Mouse (Mus musculus) ES-E14 (cell line): ENCODE results near the gene Sf3a1. TPM values are rescaled to one million over a fixed set of nuclear protein-coding genes. Genes with fewer than 3 reads are reported as not detected.
"Not testable (repeated sequence)": the region's sequence is repeated elsewhere in the genome, so short reads cannot be mapped to it uniquely, and the experiment has no call there.

ENCODE experiments used
- DNase-seq: peaks from one replicate; pipeline ENCODE4 v3.0.0-alpha.2; 2013; ENCODE audit warnings: low read depth, low spot score
- H3K27ac ChIP-seq: 2 replicates; pipeline ENCODE4 v1.5.1; 2012; ENCODE audit warnings: low read depth, mild to moderate bottlenecking, low read length, moderate library complexity, mixed read lengths; ENCODE audit not compliant: poor library complexity, insufficient read depth, severe bottlenecking
- H3K36me3 ChIP-seq: 2 replicates; pipeline ENCODE4 v1.6.1; 2012; ENCODE audit warnings: mild to moderate bottlenecking, low read length, moderate library complexity, mixed read lengths; ENCODE audit not compliant: control insufficient read depth, poor library complexity, insufficient read depth, severe bottlenecking
- H3K4me1 ChIP-seq, 2 experiments: fragments of 150-350 bp in 1 of 2; sonication (generic) in 1 of 2; 2 replicates each; pipeline ENCODE4 v1.6.1; 2012; ENCODE audit warnings: low read length in 2 of 2, mild to moderate bottlenecking in 1 of 2, mixed read lengths in 1 of 2; ENCODE audit not compliant: control insufficient read depth in 2 of 2, insufficient read depth in 2 of 2, poor library complexity in 1 of 2
- H3K4me3 ChIP-seq, 2 experiments: fragments of 150-350 bp in 1 of 2; sonication (generic) in 1 of 2; 2 replicates each; pipeline ENCODE4 v1.5.1; 2012; ENCODE audit warnings: low read length in 2 of 2, low read depth in 1 of 2, mild to moderate bottlenecking in 1 of 2, mixed read lengths in 1 of 2; ENCODE audit not compliant: insufficient read depth in 1 of 2, poor library complexity in 1 of 2, severe bottlenecking in 1 of 2
- H3K9ac ChIP-seq: 2 replicates; pipeline ENCODE4 v1.6.1; 2012; ENCODE audit warnings: low read depth, mild to moderate bottlenecking, low read length, mixed read lengths; ENCODE audit not compliant: poor library complexity, insufficient read depth, severe bottlenecking
- H3K9me3 ChIP-seq: fragments of 150-350 bp; sonication (generic); 2 replicates; pipeline ENCODE4 v1.6.1; 2012; ENCODE audit warnings: low read depth, mild to moderate bottlenecking, low read length; ENCODE audit not compliant: control insufficient read depth, insufficient read depth
- CHD2 ChIP-seq: IDR thresholded peaks from 2 replicates; pipeline ENCODE4 v1.6.1; 2014; ENCODE audit warnings: mild to moderate bottlenecking, low read depth, low read length, inconsistent platforms
- HCFC1 ChIP-seq: IDR thresholded peaks from 2 replicates; pipeline ENCODE4 v1.6.1; 2012; ENCODE audit warnings: low read length, inconsistent platforms, borderline replicate concordance; ENCODE audit not compliant: insufficient read depth
- MAFK ChIP-seq: IDR thresholded peaks from 2 replicates; pipeline ENCODE4 v1.6.1; 2014; ENCODE audit warnings: mild to moderate bottlenecking, low read depth, low read length, inconsistent platforms; ENCODE audit not compliant: insufficient read depth
- ZC3H11A ChIP-seq: IDR thresholded peaks from 2 replicates; pipeline ENCODE4 v1.6.1; 2012; ENCODE audit warnings: low read depth, mild to moderate bottlenecking, inconsistent platforms, low read length, borderline replicate concordance
- ZNF384 ChIP-seq: IDR thresholded peaks from 2 replicates; pipeline ENCODE4 v1.6.1; 2012; ENCODE audit warnings: low read depth, low read length, inconsistent platforms
- in situ Hi-C, 2 experiments: fragments of 600-800 bp; cut with MboI; formaldehyde crosslinking; loops; one replicate each; pipeline ENCODE4 v1.15.1; 2025; ENCODE audit warnings: low sequenced_read_pairs in 2 of 2, inconsistent platforms in 1 of 2; ENCODE audit not compliant: unreplicated experiment in 2 of 2
- total RNA-seq: library from RNA; depleted of rRNA; stranded (reverse); fragments of 300-350 nt; gene quantifications from 2 replicates; pipeline ENCODE4 v1.2.3, GENCODE M21; 2012

The Sf3a1 gene
- total RNA-seq, 1 experiment: 57.4 TPM

GRCm38 (mm10) chr11:4183511-4183910 lies 23.4 kb downstream of the Sf3a1 start:
- peaks cover 0 to 4% of the 10 kb centered on the region in 2 experiments; a peak in 1 of 4 replicates for H3K4me1 ChIP-seq
- TF ChIP-seq HCFC1: no peak
- TF ChIP-seq ZNF384: no peak
- TF ChIP-seq MAFK: no peak
- no peak for TF ChIP-seq ZC3H11A
- no peak for DNase-seq
- no peak overlapping the region for H3K27ac ChIP-seq
- H3K36me3 ChIP-seq: peaks cover 28% of the 10 kb centered on the region
- H3K9me3 ChIP-seq: no peaks in the 10 kb centered on the region
- in situ Hi-C loops: no loop called here
- H3K9ac ChIP-seq: no peak overlapping the region
- no peak overlapping the region for H3K4me3 ChIP-seq

- H3K27ac ChIP-seq: no peak overlapping the region
- in situ Hi-C loops: no loop called here
- peaks cover 21% of the 10 kb centered on the region for H3K36me3 ChIP-seq
- TF ChIP-seq ZC3H11A (no peak), ZNF384 (peak; percentile 76), MAFK (no peak)
- peaks cover 0 to 4% of the 10 kb centered on the region in 2 experiments; a peak in 1 of 4 replicates for H3K4me1 ChIP-seq
- no peak for DNase-seq
- no peak overlapping the region for H3K9ac ChIP-seq
- no peak overlapping the region for H3K4me3 ChIP-seq
- no peaks in the 10 kb centered on the region for H3K9me3 ChIP-seq
Measured at GRCm38 (mm10) chr11:4184251-4184952, 24.3 kb downstream of the Sf3a1 start.

GRCm38 (mm10) chr11:4185480-4185879 lies 25.3 kb downstream of the Sf3a1 start:
- H3K4me3 ChIP-seq, H3K27ac ChIP-seq, H3K9me3 ChIP-seq, H3K4me1 ChIP-seq, in situ Hi-C loops, H3K9ac ChIP-seq, DNase-seq: not testable (repeated sequence)
- H3K36me3 ChIP-seq: peaks cover 17% of the 10 kb centered on the region
- peak; percentile 56; the same call in 1 of the 2 replicates for TF ChIP-seq ZNF384

- no peak within 1 kb of the TSS for H3K27ac ChIP-seq
- peak; percentile 98 for DNase-seq
- H3K9me3 ChIP-seq: no peaks in the 10 kb centered on the region
- H3K4me3 ChIP-seq: peak within 1 kb of the TSS; percentile 88 to 98
- peaks cover 10% of the 10 kb centered on the region for H3K36me3 ChIP-seq
- H3K4me1 ChIP-seq: peaks cover 0 to 4% of the 10 kb centered on the region in 2 experiments; a peak in 1 of 4 replicates
- in situ Hi-C loops: no loop called here
- peak within 1 kb of the TSS; percentile 92 for H3K9ac ChIP-seq
- TF ChIP-seq CHD2: peak; percentile 54; the same call in 1 of the 2 replicates
- no peak for TF ChIP-seq ZNF384
Measured at GRCm38 (mm10) chr11:4186486-4187317, 26.6 kb downstream of the Sf3a1 start, which contains the start of gene Tbc1d10a. Gene Tbc1d10a (plus strand): TSS chr11:4186789.
